Mouse (Mus musculus): ENCODE measurements around the gene Nrip1.

GRCm38 (mm10) chr16:76373671-76374091 is at the start of gene Nrip1:
- no peak for TF ChIP-seq CTCF (IDR thresholded peaks at IDR 0.05; ENCODE audit: low read depth, low read length)
- no peak for TF ChIP-seq GATA1 (IDR thresholded peaks at IDR 0.05; ENCODE audit: borderline replicate concordance, low read length)
- TF ChIP-seq TAL1 (conservative IDR thresholded peaks at IDR 0.05; ENCODE audit: low read depth, low read length) = no peak
- no peak for TF ChIP-seq POLR2AphosphoS5 (IDR thresholded peaks at IDR 0.05; ENCODE audit: insufficient replicate concordance, low read depth, low read length)
- TF ChIP-seq GATA2 (IDR thresholded peaks at IDR 0.05; ENCODE audit: borderline replicate concordance, low read depth, low read length) = no peak
